Mouse (Mus musculus) urinary bladder, postnatal 36 days (tissue): ENCODE data around the gene Tsc2.

ENCODE experiments used
- DNase-seq, 2 experiments: peaks; one replicate each; pipeline ENCODE4 v3.0.0; 2022; ENCODE audit warnings: low spot score in 2 of 2, mixed read lengths in 1 of 2

Gene Tsc2

DNA sequence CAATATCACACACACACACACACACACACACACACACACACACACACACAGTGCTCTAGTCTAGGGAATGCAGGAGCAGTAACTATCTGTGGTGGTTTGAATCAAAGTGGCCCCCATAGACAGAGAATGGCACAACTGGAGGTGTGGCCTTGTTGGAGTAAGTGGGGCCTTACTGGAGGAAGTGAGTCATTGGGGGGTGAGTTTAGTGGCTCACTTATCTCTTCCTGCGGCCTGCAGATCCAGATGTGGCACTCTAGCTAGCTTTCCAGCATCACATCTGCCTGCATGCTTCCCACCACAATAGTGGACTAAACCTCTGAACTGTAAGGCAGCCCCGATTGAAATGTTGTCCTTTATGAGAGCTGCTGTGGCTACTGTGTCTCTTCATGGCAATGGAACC is 21.7 kb downstream of the Tsc2 start:
- DNase-seq, result no peak

DNA sequence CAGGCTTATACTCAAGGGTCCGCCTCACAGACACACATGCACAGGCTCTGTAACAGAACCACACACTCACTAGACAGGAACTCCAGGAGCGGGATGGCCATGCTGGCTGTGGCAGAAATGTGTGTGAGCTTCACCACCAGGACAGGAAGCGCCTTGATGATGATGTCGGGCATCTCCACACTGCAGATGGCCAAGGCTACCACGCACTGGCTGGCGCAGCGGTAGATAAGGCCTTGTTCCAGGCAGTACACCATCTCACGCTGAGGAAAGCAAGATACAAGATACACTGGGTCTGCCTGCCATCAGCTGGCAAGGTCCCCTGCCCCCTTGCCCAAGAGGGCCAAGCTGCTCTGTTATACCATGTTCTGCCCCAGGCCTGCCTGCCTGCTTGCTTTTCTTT is 23.6 kb downstream of the Tsc2 start:
- no peak for DNase-seq

DNA sequence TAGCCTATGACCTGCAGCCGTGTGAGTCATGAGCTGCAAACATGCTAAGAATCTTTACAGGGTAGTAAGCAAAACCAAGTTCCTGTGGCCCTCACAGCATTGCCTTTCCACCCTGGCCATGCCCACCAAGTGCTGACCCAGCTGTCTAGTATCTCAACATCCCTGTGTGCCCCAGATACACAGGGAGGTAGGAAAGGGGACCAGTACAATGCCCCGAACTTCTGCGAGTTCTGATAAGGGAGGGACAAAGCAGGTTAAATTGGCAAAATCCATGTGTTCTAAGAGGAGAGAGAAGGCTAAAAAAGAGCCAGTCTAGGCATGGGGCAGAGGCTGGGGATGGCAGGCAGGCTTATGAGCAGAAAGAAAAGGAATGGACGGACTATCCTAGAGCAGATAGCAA is 24.1 kb downstream of the Tsc2 start:
- no peak for DNase-seq

DNA sequence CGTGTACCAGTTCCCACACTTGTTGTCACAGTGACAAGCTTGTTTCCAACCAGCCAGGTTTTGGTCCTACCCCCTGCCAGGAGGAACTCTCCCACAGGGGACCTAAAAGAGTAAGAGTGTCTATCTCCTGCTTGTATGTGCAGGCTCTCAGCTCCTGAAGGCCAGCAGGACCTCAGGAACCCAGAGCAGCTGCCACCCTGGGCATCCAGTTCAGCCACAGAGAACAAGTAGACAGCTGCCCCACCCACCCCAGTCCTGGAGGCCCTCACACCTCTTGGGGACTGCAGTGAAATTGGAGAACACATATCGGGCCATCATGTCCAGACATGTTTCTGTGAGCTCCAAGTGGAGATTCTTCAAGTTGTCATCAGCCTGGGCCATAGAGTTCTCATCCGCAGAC is 27.9 kb downstream of the Tsc2 start:
- DNase-seq, result no peak

DNA sequence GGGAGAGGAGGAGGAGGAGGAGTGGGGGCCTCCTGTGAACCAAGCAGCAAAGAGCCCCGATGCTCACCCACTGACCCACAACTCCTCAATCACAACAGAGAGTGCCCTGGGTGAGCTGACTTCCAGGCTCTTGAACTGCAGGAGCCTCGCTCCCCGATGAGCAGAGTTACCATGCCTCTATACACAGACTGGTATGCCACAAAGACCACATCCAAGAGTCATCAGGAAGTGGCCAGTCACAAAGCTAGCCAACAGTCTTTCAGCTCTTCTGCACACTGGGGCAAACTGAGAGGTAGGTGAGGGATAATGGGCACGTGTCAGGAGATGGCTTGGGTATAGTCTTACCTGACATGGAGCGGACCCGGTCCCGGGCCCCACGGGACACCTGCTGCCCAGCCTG is 28.5 kb downstream of the Tsc2 start:
- no peak for DNase-seq

DNA sequence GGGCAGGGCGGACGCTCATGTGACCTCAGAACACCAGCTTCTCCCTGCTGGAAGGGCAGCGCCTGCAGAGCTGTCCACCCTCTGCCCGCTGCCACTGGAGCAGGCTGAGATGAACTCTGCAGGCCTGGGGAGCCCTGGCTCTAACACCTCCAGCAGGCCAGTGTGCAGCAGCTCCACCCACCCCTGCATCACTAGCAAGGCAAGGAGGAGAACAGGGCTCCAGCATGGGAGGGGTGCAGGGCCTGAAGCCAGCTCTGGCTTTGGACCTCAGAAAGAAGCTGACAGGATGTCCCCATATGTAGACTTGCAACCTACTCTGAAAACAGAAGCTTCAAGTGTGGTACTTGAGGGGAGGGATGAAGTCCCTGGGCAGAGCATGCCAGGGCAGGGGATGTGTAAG is 31.9 kb downstream of the Tsc2 start:
- DNase-seq, result no peak

DNA sequence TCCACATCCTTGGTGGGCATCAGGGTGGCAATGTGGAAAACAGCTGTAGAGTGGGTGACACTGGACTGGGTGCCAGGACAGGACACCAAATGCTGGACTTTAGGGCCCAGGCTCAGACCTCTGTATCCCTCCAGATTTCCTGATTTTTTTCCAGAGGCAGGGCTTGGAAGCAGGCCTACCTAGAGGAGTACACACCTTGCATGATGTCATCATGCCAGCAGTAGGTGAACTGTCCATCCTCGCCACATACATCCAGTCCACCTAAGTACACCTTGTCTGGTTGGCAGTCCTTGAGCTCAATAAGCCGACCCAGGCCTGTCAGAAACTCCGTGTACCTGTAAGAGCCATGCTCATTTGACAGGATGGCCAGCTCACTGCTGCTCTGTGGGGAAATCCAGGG is 34.4 kb downstream of the Tsc2 start:
- no peak for DNase-seq

DNA sequence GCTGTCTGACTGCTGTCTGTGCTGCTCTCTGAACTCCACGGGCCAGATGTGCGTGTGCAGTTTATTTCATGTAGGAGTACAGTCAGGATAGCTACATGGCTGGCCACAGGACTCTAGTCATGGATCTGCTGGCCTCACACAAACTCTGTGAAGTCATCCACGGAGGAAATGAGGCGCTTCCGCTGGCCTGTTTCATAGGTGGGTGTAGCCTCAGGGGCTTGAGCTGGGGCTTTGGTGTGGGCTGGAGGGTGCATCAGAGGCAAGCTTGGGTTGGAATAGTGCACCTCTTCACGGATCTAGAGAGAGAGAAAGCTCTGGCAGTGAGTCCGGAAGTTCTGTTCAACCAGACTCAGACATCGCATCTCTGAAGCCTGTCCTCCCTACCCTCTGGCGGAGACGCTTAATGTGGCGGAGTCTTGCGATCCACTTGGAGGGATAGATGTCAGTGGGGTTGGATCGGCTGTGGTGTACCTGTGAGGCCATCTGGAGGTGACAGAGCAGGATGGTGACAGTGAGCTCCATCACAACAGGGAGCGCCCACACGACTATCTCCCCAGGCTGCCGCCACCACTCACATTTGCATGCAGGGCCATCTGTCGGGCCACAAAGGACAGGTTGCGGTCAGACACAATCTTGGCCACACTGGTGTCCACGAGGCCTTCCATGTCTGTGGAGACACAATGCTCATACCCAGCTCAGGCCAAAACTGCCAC is 35.8 kb downstream of the Tsc2 start:
- no peak for DNase-seq

DNA sequence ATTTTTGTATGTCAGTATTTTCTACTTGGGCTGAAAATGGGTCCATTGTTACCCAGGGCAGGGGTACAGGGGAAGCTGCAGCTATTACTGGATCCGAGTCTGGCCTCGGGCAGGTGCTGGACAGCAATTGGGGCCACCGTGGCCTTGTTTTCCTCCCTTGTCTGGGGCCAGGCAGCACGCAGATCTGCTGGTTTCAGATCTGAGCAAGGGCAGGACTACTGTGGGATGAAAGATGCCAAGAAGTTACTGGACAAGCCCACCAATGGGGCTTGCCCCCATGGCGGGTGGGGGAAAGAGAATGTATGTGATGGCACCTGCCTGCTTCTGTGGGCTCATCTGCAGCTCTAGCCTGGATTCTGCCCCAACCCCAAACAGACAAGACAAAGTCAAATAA is 36.4 kb downstream of the Tsc2 start:
- no peak for DNase-seq

DNA sequence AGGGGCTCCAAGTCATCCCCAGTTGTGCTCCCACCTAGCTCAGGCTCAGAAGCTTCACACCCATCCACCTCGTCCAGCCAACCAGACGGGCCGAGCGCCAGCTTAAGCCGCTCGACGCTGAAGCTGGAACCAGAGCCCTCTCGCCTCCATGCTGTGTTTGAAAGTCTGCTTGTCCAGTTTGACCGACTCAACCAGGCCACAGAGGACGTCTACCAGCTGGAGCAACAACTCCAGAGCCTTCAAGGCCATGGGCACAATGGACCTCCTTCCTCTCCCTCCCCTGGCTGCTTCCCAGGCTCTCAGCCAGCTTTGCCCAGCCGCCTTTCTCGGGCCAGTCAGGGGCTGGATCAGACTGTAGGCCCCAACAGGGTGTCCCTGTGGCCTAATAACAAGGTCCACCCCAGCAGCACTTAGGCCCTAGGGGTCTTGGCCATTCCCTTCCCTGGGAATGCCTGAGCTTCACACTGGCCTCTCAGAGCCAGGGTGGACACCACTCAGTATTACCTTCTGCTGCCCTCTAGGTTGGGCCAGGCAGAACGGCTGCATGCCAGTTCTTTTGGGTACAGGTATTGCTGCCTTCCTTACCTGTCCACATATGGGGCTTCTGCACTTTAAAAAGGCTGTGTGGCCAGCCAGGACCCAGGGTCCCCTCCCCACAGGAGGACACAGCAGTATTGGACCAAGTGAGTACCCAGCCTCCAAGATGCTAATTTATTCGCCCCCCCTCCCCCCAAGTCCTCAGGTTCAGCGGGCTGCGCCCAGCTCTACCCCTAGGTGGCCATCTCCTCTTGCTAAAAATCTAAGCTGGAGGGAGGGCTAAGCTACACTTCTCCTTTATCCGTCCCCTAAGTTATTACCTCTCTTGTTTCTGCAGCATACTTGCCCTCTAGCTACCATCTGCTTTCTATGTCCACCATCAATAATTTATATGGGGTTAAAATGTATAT is 37.0 kb downstream of the Tsc2 start:
- no peak for DNase-seq

DNA sequence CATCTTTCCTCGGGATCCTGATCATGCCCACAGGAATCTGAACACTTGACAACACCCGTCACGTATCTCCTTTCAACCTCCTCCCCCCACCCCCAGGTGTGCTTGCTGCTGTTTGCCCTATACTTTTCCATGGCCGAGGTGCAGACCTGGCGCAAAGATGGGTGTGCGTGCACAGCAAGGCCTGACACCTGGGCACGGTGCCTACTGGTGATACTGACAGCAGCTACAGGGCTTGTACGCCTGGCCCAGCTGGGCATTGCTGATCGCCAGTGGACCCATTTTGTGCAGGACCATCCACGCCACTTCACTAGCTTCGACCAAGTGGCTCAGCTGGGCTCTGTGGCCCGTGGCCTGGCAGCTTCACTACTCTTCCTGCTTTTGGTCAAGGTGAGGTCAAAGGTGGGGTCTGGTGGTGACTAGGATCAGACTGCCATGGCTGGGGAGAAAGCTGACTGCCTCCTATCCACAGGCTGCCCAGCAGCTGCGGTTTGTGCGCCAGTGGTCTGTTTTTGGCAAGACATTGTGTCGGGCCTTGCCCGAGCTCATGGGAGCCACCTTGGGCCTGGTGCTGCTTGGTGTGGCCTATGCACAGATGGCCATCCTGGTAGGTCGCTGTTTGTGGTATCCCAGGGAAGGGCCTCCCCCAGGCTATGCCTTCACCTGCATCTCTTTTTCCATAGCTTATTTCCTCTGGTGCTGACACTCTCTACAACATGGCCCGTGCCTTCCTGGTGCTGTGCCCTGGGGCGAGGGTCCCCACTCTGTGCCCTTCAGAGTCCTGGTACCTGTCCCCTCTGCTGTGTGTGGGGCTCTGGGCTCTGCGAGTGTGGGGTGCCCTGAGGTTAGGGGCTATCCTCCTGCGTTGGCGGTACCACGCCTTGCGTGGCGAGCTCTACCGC is 38.2 kb downstream of the Tsc2 start:
- no peak for DNase-seq

DNA sequence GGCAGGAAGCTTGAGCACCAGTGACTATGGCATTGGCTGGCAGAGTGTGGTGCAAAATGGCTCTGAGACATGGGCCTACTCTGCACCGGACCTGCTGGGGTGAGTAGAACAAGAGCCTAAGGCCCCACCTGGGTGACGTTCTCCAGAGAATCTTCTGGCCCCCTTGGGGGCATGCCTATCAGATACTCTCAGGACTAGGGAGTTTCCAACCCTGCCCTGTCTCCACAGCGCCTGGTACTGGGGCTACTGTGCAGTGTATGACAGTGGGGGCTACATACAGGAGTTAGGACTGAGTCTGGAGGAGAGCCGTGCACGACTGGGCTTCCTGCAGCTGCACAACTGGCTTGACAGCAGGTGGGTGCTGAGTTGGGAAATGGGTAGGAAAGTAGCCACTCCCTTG is 39.2 kb downstream of the Tsc2 start:
- DNase-seq, result no peak

DNA sequence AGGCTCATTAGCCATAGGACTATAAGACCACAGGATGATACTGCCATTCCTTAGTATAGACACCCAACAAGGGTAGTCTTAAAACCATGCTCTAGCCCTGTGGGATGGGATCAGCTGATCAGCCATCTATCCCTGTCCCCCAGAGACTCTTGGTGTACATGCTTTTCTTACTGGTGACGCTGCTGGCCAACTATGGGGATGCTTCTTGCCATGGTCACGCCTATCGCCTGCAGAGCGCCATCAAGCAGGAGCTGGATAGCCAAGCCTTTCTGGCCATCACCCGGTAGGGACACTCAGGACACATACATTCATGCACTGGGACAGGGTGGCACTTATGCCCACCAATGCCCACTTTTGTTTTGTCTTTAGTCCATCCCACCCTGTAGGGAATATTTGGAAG is 40.7 kb downstream of the Tsc2 start:
- no peak for DNase-seq

DNA sequence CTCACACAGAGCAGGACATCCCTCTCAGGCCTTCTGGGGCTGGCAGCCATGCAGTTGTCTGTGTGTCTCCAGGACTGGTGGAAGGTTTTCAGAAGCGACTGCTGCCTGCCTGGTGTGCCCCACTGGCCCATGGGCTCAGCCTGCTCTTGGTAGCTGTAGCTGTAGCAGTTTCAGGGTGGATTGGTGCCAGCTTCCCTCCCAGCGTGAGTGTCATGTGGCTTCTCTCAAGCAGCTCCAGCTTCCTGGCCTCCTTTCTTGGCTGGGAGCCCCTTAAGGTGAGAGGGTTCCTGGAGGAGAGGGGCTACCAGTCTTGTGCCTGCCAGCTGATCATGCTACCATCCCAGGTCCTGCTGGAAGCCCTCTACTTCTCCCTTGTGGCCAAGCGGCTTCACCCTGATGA is 41.5 kb downstream of the Tsc2 start:
- DNase-seq, result no peak

DNA sequence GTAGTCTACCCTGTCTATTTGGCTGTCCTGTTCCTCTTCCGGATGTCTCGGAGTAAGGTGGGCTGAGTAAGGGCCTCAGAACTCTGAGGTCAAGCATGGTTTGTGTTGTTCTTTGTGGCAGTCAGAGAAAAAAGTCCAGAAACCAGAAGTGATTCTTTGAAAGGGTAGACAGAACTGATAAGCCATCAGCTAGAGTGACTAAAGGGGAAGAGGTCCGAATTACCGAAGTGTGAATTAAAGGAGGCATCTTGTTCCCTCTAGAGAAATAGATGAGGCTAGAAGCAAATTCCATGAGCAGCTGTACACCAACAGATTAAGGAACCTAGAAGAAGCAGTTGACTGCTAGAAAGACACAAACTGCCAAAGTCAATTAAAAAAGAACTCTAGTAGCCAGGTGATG is 45.9 kb downstream of the Tsc2 start:
- no peak for DNase-seq

DNA sequence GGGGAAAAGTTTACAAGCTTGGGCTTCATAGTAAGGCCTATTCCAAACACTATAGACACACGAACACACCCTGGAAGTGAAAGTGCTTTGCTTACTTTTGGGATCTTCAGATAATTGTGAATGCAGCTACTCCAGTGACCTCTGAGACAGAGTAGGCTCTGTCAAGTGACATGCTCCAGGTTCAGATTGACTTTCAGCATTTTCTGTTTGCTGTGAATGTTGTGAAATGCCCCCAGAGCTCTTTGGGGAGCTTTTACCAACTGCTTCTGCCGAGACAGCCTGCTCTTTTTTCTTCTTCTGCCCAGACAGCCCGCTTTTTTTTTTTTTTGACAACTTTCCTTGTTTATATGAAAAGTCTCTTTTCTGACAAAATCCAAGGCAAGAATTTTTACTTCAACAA is 47.9 kb downstream of the Tsc2 start:
- no peak for DNase-seq

DNA sequence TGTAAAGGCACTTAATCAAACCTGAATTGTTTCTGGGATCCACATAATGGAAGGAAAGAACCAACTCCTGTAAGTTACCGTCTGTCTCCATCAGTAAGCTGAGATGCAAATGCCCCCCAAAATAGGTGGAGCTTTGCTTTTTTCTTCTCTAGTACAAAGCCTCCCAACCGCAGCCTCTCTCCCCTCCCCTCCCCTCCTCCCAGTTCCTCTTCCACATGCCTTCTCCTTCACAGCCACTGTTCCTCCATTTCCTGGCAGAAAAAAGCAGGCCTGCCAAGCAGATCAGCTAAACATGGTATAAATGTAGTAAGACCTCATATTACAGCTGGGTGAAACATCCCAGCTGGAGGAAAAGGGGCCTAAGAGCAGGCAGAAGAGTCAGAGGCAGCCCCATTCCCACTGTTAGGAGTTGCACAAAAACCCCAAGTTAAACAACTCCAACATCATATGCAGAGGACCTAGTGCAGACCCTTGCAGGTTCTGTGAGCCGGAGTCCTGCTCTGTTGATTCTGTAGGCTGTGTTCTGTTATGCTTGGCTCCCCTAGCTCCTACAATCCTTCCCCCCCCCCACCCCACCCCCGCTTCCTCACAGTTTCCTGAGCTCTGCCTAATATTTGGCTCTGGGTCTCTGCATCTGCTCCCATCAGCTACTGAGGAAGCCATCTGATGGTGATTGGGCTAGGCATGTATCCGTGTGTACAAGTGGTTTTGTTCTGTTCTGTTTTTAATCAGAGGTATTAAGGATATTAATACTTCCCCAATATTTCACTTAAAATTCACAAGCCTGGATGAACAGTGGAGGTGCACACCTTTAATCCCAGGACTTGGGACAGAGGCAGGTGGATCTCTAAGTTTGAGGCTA is 48.6 kb downstream of the Tsc2 start:
- DNase-seq, result no peak

DNA sequence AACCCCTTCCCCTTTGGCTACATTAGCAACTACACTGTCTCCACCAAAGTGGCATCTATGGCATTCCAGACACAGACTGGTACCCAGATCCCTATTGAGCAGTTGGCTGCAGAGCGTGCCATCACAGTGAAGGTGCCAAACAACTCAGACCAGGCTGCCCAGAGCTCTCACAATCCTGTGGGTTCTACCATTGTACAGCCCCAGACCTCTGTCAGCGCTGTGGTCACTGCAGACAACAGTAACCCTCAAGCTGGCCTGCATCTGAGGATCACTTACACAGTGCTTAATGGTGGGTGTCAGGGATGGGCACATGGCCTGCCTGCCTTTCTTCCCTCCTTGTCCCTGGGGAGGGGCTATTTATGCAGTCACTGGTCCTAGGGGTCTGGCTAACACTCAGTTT is 52.1 kb downstream of the Tsc2 start:
- DNase-seq, result no peak

DNA sequence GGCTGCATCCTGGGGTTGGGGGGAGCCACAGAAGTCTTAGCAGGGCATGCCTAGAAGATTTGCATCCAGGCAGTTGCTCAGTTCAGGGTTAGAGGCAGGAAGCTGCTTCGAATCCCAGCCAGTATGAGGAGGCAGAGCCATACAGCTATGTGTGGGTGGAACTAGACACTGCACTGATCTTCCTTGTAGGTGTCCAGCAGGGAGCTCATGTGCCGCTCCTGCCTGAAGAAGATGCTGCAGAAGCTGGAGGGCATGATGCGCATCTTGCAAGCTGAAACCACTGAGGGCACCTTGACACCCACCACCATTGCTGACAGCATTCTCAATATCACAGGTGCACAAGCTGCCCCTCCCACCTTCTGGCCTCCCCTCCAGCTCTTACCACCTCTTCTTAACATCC is 52.9 kb downstream of the Tsc2 start:
- DNase-seq, result no peak

DNA sequence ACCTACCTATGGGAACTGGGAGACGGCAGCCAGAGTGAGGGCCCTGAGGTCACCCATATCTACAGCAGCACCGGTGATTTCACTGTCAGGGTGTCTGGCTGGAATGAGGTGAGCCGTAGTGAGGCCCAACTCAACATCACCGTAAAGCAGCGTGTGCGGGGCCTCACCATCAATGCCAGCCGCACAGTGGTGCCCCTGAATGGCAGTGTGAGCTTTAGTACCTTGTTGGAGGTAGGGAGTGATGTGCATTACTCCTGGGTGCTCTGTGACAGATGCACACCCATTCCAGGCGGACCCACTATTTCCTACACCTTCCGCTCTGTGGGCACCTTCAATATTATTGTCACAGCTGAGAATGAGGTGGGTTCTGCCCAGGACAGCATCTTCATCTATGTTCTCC is 58.6 kb downstream of the Tsc2 start:
- DNase-seq, result no peak

DNA sequence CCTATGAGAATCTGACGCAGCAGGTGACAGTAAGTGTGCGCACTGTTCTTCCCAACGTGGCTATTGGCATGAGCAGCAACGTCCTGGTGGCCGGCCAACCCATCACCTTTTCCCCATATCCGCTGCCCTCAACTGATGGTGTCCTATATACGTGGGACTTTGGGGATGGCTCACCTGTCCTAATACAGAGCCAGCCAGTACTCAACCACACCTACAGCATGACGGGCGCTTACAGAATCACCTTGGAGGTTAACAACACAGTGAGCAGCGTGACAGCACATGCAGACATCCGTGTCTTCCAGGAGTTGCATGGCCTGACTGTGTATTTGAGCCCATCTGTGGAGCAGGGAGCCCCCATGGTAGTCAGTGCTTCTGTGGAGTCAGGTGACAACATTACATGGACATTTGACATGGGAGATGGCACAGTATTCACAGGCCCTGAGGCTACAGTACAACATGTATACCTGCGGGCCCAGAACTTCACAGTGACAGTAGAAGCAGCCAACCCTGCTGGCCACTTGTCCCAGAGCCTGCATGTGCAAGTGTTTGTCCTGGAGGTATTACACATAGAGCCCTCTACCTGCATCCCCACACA is 59.7 kb downstream of the Tsc2 start:
- DNase-seq, result no peak
